Mouse (Mus musculus) CH12.LX (cell line): ENCODE results near the gene Frmd4a. TPM values are rescaled to one million over a fixed set of nuclear protein-coding genes. Genes with fewer than 3 reads are reported as not detected.

Experiments used
- DNase-seq: peaks from one replicate; pipeline ENCODE4 v3.0.0-alpha.2; 2013; ENCODE audit errors: extremely low read depth
- H3K27ac ChIP-seq: 2 replicates; pipeline ENCODE4 v1.5.1; 2012; ENCODE audit warnings: low read depth, mild to moderate bottlenecking, control low read depth, moderate library complexity; ENCODE audit not compliant: insufficient read depth
- H3K27me3 ChIP-seq: replicated peaks from 2 replicates; pipeline ENCODE3; 2012; ENCODE audit warnings: inconsistent platforms
- H3K36me3 ChIP-seq, 2 experiments: replicated peaks in 1 of 2; 2 replicates each; pipeline versions ENCODE3 to v1.6.1; 2012; ENCODE audit warnings: inconsistent platforms in 1 of 2, low read length in 1 of 2, mild to moderate bottlenecking in 1 of 2, mixed read lengths in 1 of 2, moderate library complexity in 1 of 2; ENCODE audit not compliant: control insufficient read depth in 1 of 2, insufficient read depth in 1 of 2
- H3K4me1 ChIP-seq, 2 experiments: 2 replicates each; pipeline ENCODE4 v1.6.1; 2012; ENCODE audit warnings: inconsistent platforms in 1 of 2, moderate library complexity in 1 of 2; ENCODE audit not compliant: insufficient read depth in 2 of 2, control insufficient read depth in 1 of 2
- H3K4me2 ChIP-seq: 2 replicates; pipeline ENCODE4 v1.6.1; 2012; ENCODE audit warnings: low read depth, mild to moderate bottlenecking, control low read depth; ENCODE audit not compliant: poor library complexity, insufficient read depth, severe bottlenecking
- H3K4me3 ChIP-seq, 3 experiments: fragments of 150-350 bp in 1 of 3; sonication (generic) in 1 of 3; replicated peaks in 1 of 3; 2 replicates each; pipeline versions ENCODE3 to v1.5.1; 2011 to 2012; ENCODE audit warnings: low read depth in 2 of 3, low read length in 2 of 3, mild to moderate bottlenecking in 2 of 3, moderate library complexity in 2 of 3, control low read depth in 1 of 3, improper control_type of control experiment in 1 of 3, inconsistent platforms in 1 of 3, mixed read lengths in 1 of 3; ENCODE audit not compliant: poor library complexity in 1 of 3
- H3K79me2 ChIP-seq: replicated peaks from 2 replicates; pipeline ENCODE4 v1.6.1; 2012; ENCODE audit warnings: mild to moderate bottlenecking, moderate library complexity; ENCODE audit not compliant: control insufficient read depth, poor library complexity, insufficient read depth, severe bottlenecking; ENCODE audit errors: extremely low read depth
- H3K9ac ChIP-seq: 2 replicates; pipeline ENCODE4 v1.6.1; 2012; ENCODE audit warnings: low read depth, mild to moderate bottlenecking, control low read depth, moderate library complexity; ENCODE audit not compliant: insufficient read depth
- H3K9me3 ChIP-seq: replicated peaks from 2 replicates; pipeline ENCODE3; 2012; ENCODE audit warnings: low read length, inconsistent platforms, mixed read lengths
- BHLHE40 ChIP-seq: IDR thresholded peaks from 2 replicates; pipeline ENCODE4 v1.6.1; 2011; ENCODE audit warnings: mild to moderate bottlenecking, low read depth, low read length, improper control_type of control experiment
- CHD2 ChIP-seq: IDR thresholded peaks from 2 replicates; pipeline ENCODE4 v1.6.1; 2011; ENCODE audit warnings: low read length, improper control_type of control experiment
- EP300 ChIP-seq: IDR thresholded peaks from 2 replicates; pipeline ENCODE4 v1.6.1; 2011; ENCODE audit warnings: low read length, improper control_type of control experiment
- JUND ChIP-seq: conservative IDR thresholded peaks from 2 replicates; pipeline ENCODE4 v1.6.1; 2011; ENCODE audit warnings: low read depth, low read length, improper control_type of control experiment
- MEF2A ChIP-seq: IDR thresholded peaks from 2 replicates; pipeline ENCODE4 v1.6.1; 2014; ENCODE audit warnings: low read depth, mild to moderate bottlenecking, inconsistent platforms, low read length, improper control_type of control experiment, borderline replicate concordance
- MXI1 ChIP-seq: IDR thresholded peaks from 2 replicates; pipeline ENCODE4 v1.6.1; 2011; ENCODE audit warnings: mild to moderate bottlenecking, low read depth, low read length, improper control_type of control experiment
- NELFE ChIP-seq: IDR thresholded peaks from 2 replicates; pipeline ENCODE4 v1.6.1; 2011; ENCODE audit warnings: low read depth, low read length, improper control_type of control experiment
- POLR2A ChIP-seq: IDR thresholded peaks from 2 replicates; pipeline ENCODE4 v1.6.1; 2011; ENCODE audit warnings: low read depth, mild to moderate bottlenecking, improper control_type of control experiment, low read length
- RAD21 ChIP-seq: IDR thresholded peaks from 2 replicates; pipeline ENCODE4 v1.6.1; 2011; ENCODE audit warnings: low read depth, mild to moderate bottlenecking, low read length, improper control_type of control experiment, moderate library complexity
- SIN3A ChIP-seq: IDR thresholded peaks from 2 replicates; pipeline ENCODE4 v1.6.1; 2012; ENCODE audit warnings: low read length, improper control_type of control experiment, inconsistent platforms
- TCF12 ChIP-seq: IDR thresholded peaks from 2 replicates; pipeline ENCODE4 v1.6.1; 2014; ENCODE audit warnings: low read depth, mild to moderate bottlenecking, inconsistent platforms, low read length, improper control_type of control experiment
- USF1 ChIP-seq: IDR thresholded peaks from 2 replicates; pipeline ENCODE4 v1.6.1; 2014; ENCODE audit warnings: low read depth, mild to moderate bottlenecking, inconsistent platforms, low read length, improper control_type of control experiment
- USF2 ChIP-seq: conservative IDR thresholded peaks from 2 replicates; pipeline ENCODE4 v1.6.1; 2011; ENCODE audit warnings: low read depth, low read length, improper control_type of control experiment
- ZC3H11A ChIP-seq: IDR thresholded peaks from 2 replicates; pipeline ENCODE4 v1.6.1; 2012; ENCODE audit warnings: low read depth, mild to moderate bottlenecking, inconsistent platforms, low read length, improper control_type of control experiment
- dilution Hi-C: fragments of 300-500 bp; cut with MboI; formaldehyde crosslinking; loops from 2 replicates; pipeline ENCODE4 v1.14.3; 2020; ENCODE audit warnings: low sequenced_read_pairs; ENCODE audit not compliant: extremely low pct_unique_long_range_greater_than_20kb, extremely low pct_ligation_motif_present
- in situ Hi-C: fragments of 300-500 bp; cut with MboI; formaldehyde crosslinking; loops from 3 replicates; pipeline ENCODE4 v1.14.3; 2019; ENCODE audit warnings: low sequenced_read_pairs, low pct_ligation_motif_present, low pct_unique_long_range_greater_than_20kb, mixed read lengths
- polyA plus RNA-seq: library from polyadenylated mRNA; unstranded; fragments of >175 nt; gene quantifications from 2 replicates; pipeline ENCODE4 v1.2.1, GENCODE M21; 2012; ENCODE audit warnings: low read depth; ENCODE audit not compliant: insufficient read length
- total RNA-seq, 2 experiments: library from RNA; depleted of rRNA; stranded (reverse); fragments of 300-350 nt in 1 of 2; fragments of >200 nt in 1 of 2; gene quantifications; 2 replicates each; pipeline ENCODE4 v1.2.3; 2012 to 2014

The Frmd4a gene
- total and polyA plus RNA-seq, 3 experiments, result 0.13 to 2.0 (median 0.32) TPM

DNA sequence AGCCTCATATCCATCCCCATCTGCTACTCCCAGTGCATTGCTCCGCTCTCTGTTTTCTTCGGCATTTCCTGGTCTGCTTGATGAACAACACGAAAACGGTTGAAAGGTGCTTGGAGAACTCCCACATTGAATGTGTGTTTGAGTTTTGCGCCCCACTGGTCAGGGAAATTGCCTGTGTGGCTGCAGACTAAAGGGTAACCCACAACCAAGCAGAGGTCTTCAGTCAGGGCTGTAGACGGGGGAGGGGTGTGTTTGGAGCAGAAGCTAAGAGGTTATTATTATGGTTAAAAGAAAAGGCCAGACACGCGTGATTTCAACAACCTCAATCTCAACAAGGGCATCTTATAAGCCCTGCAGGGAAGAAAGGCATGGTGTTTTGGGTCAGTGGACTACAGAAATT, 167.5 kb downstream of the Frmd4a start:
- DNase-seq, result no peak
- TF ChIP-seq BHLHE40 (no peak), JUND (no peak)
- Histone ChIP-seq H3K4me1 (0 out of 4 replicates have a peak, but pooled peaks cover 0 to 2% of the 10 kb centered on the region in 2 experiments), H3K27me3 (no peaks in the 10 kb centered on the region), H3K9ac (no peak overlapping the region), H3K4me3 (no peak overlapping the region), H3K79me2 (no peaks in the 10 kb centered on the region), H3K36me3 (no peaks in the 10 kb centered on the region), H3K9me3 (no peaks in the 10 kb centered on the region), H3K4me2 (no peak overlapping the region), H3K27ac (no peak overlapping the region)
- dilution Hi-C loops, result no loop called here
- in situ Hi-C loops, result no loop called here

DNA sequence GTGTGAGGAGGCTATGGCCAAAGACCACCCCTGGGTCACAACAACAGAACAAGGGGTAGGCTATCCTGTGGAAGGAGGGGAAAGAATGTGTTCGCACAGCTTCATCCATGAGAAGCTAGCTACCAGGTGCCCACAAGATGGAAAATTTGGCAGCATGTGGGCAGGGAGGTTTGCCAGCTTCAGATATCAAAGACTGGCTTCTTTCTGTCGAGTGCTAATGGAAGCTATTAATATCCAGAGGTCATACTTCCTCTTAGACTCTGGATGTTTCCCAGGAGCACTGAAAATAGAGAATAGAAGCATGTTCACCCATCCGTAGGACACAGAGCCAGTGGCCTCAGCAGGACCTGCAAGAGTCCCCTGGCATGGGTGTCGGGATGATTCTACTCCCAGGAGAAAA, 170.0 kb downstream of the Frmd4a start:
- in situ Hi-C loops, result no loop called here
- DNase-seq, result no peak
- no peaks in the 10 kb centered on the region for H3K79me2 ChIP-seq
- dilution Hi-C loops, result no loop called here
- no peak overlapping the region for H3K4me3 ChIP-seq
- no peaks in the 10 kb centered on the region for H3K27me3 ChIP-seq
- no peak for TF ChIP-seq CHD2
- no peaks in the 10 kb centered on the region for H3K36me3 ChIP-seq
- H3K9me3 ChIP-seq, result no peaks in the 10 kb centered on the region
- H3K4me2 ChIP-seq, result no peak overlapping the region
- H3K9ac ChIP-seq, result no peak overlapping the region
- H3K27ac ChIP-seq, result no peak overlapping the region
- H3K4me1 ChIP-seq, result 0 out of 4 replicates have a peak, but pooled peaks cover 0 to 2% of the 10 kb centered on the region in 2 experiments

DNA sequence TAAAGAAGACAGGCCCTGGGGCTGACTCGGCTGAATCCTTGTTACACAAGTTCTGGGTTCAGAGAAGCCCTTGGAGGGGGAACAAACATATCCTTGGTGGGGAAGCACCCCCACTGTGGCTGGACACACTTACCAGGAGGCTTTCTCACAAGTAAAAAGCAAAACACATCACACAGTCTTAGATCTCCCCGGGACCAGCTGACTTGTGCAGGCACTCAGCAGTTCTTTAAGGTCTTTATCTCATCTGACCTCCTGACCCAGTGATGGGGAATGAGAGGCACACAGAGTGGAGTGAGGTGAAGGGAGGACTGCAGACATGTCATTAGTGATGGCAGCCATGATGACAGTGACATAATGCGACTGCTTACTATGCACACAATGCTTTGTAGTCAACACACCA, 170.8 kb downstream of the Frmd4a start:
- Histone ChIP-seq H3K4me2 (no peak overlapping the region), H3K9ac (no peak overlapping the region), H3K4me3 (no peak overlapping the region), H3K36me3 (no peaks in the 10 kb centered on the region), H3K4me1 (0 out of 4 replicates have a peak, but pooled peaks cover 0 to 2% of the 10 kb centered on the region in 2 experiments), H3K9me3 (no peaks in the 10 kb centered on the region), H3K27me3 (no peaks in the 10 kb centered on the region), H3K27ac (no peak overlapping the region), H3K79me2 (no peaks in the 10 kb centered on the region)
- TF ChIP-seq SIN3A (no peak), ZC3H11A (no peak), EP300 (no peak), USF1 (no peak), USF2 (no peak), MEF2A (no peak), POLR2A (no peak), NELFE (no peak), TCF12 (no peak), RAD21 (no peak), MXI1 (no peak)
- dilution Hi-C loops, result no loop called here
- in situ Hi-C loops, result no loop called here
- no peak for DNase-seq
